Mouse (Mus musculus): Measurements from ENCODE around the gene Lrrn4cl. TPM values are rescaled to one million over a fixed set of nuclear protein-coding genes. Genes with fewer than 3 reads are reported as not detected.
"Not testable (repeated sequence)": the region's sequence is repeated elsewhere in the genome, so short reads cannot be mapped to it uniquely, and the experiment has no call there.

The Lrrn4cl gene
- polyA plus RNA-seq, 1 experiment from 2014 or later, result 0.51 TPM

DNA sequence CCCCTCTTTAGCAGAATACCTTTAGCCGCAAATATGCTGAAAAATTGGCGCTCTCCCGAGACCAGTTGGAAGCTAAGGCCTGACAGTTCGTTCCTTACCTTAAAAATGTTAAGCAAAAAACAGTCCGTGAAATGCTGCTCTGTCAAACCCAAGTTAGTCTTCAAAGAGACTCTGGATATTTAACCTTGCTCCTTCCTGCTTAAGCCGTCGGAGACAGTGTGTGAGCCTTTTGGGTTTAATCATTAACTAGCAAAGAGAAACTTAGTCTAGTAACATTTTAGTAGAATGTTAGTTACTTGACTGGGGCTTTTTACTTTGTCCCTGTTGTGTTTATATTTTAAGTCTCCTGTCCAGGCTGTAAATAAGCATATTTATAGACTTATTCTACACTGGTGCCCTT, 29.4 kb upstream of the Lrrn4cl start:
- H3K9me3 ChIP-seq, result no peaks in the 10 kb centered on the region
- no peak for DNase-seq (ENCODE audit: low spot score)
- H3K27me3 ChIP-seq (ENCODE audit: insufficient read depth, poor library complexity, severe bottlenecking), result no peaks in the 10 kb centered on the region
- H3K4me1 ChIP-seq, result peaks cover 29% of the 10 kb centered on the region
- WGBS, result 3% methylated on average over 7 of the region's 7 CpGs
- H3K27ac ChIP-seq, result peak overlapping the region; percentile 95
- H3K36me3 ChIP-seq, result peaks cover 50% of the 10 kb centered on the region
- peak overlapping the region; percentile 100 for H3K4me3 ChIP-seq

DNA sequence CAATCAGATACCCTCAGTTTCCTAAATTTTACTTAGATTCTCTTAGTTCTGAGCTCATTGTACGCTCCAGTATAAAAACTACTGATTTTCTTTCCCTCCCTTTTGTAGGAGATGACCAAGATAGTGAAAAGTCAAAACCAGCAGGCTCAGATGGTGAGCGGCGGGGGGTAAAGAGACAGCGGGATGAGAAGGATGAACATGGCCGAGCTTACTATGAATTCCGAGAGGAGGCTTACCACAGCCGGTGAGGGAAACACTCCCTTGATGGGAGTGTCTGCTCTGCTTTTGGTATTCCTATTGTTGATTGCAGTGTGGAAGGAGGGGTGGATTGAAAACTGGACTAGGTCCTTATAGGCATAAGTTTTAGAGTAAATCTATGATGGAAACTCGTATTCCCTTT, 27.9 kb upstream of the Lrrn4cl start:
- H3K27me3 ChIP-seq (ENCODE audit: insufficient read depth, poor library complexity, severe bottlenecking), result no peaks in the 10 kb centered on the region
- 75% methylated on average over 8 of the region's 8 CpGs for WGBS
- peaks cover 19% of the 10 kb centered on the region; the same call in 1 of the 2 replicates for H3K4me1 ChIP-seq
- H3K9me3 ChIP-seq, result no peaks in the 10 kb centered on the region
- H3K4me3 ChIP-seq, result peak overlapping the region; percentile 100
- no peak for DNase-seq (ENCODE audit: low spot score)
- H3K27ac ChIP-seq, result no peak overlapping the region
- peaks cover 56% of the 10 kb centered on the region for H3K36me3 ChIP-seq

- 93% methylated on average over 8 of the region's 8 CpGs for WGBS
These were observed 20.9 kb upstream of the Lrrn4cl start, which contains the start of gene AC129217.1 for GRCm38 (mm10) chr19:8829660-8830059. Gene AC129217.1 (plus strand): TSS chr19:8829773.

DNA sequence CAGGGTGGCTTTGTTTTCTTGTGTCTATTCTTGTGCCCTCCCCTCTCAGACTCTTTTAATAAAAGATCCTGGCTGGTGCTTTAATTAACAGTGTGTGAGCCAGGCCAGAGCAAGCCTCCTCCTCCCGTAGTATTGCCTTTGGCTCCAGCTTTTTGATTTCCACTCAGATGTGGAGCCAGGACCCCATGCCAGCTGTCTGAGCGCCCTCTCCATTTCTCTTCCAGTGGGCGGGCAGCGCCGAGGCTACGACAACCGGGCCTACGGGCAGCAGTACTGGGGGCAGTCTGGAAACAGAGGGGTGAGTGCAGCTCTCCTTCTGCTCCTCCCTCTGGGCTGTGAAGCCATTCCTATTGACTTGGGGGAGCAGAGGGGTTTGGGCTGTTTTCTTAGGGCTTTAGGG, 19.9 kb upstream of the Lrrn4cl start:
- Histone ChIP-seq H3K36me3 (peaks cover 100% of the 10 kb centered on the region), H3K27me3 (ENCODE audit: insufficient read depth, poor library complexity, severe bottlenecking) (no peaks in the 10 kb centered on the region), H3K27ac (no peak overlapping the region), H3K4me1 (no peaks in the 10 kb centered on the region), H3K4me3 (no peak overlapping the region), H3K9me3 (no peaks in the 10 kb centered on the region)
- no peak for DNase-seq (ENCODE audit: low spot score)
- WGBS, result 96% methylated on average over 8 of the region's 8 CpGs

More at GRCm38 (mm10) chr19:8829660-8830059, 20.9 kb upstream of the Lrrn4cl start, which contains the start of gene AC129217.1:
- H3K36me3 ChIP-seq, result peaks cover 100% of the 10 kb centered on the region
- H3K4me1 ChIP-seq, result no peaks in the 10 kb centered on the region
- H3K9me3 ChIP-seq, result no peaks in the 10 kb centered on the region
- H3K27me3 ChIP-seq (ENCODE audit: insufficient read depth, poor library complexity, severe bottlenecking), result no peaks in the 10 kb centered on the region
- no peak within 1 kb of the TSS for H3K27ac ChIP-seq
- DNase-seq (ENCODE audit: low spot score), result no peak
- no peak within 1 kb of the TSS for H3K4me3 ChIP-seq

- no peak for DNase-seq (ENCODE audit: low spot score)
- no peaks in the 10 kb centered on the region for H3K4me1 ChIP-seq
- H3K4me3 ChIP-seq, result no peak overlapping the region
- H3K27me3 ChIP-seq (ENCODE audit: insufficient read depth, poor library complexity, severe bottlenecking), result no peaks in the 10 kb centered on the region
- 89% methylated on average over 11 of the region's 11 CpGs for WGBS
- H3K9me3 ChIP-seq, result no peaks in the 10 kb centered on the region
- H3K27ac ChIP-seq, result no peak overlapping the region
- H3K36me3 ChIP-seq, result peaks cover 98% of the 10 kb centered on the region
These were observed 19.3 kb upstream of the Lrrn4cl start for GRCm38 (mm10) chr19:8831262-8831661.

DNA sequence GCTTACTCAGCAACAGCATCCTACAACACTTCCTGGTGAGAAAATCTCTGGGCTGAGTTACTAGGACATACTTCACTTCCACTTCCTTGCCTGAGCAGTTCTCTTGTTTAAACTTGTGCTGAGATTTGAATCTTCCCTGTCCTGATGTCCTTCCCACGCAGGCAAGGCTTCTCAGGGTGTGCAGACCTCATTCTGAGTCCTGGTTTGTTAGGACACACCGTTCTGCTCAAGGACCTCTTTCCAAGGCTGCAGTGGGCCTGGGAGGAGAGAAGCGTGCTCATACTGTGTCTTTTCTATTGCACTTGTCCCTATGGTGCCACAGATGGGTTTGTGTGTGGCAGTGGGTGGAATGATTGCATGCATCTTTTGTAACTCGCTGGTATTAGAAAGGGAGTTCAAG, 17.6 kb upstream of the Lrrn4cl start:
- 90% methylated on average over 4 of the region's 4 CpGs for WGBS
- no peak for DNase-seq (ENCODE audit: low spot score)

GRCm38 (mm10) chr19:8836327-8836726, 14.2 kb upstream of the Lrrn4cl start:
- DNase-seq (ENCODE audit: low spot score); H3K27ac ChIP-seq; H3K9me3 ChIP-seq; H3K27me3 ChIP-seq (ENCODE audit: insufficient read depth, poor library complexity, severe bottlenecking); H3K4me3 ChIP-seq: not testable (repeated sequence)
- peaks cover 41% of the 10 kb centered on the region for H3K4me1 ChIP-seq
- 94% methylated on average over 10 of the region's 10 CpGs for WGBS
- H3K36me3 ChIP-seq, result peaks cover 51% of the 10 kb centered on the region

More for the DNA sequence above, 17.6 kb upstream of the Lrrn4cl start:
- Histone ChIP-seq H3K9me3 (no peaks in the 10 kb centered on the region), H3K36me3 (peaks cover 82% of the 10 kb centered on the region), H3K27me3 (ENCODE audit: insufficient read depth, poor library complexity, severe bottlenecking) (no peaks in the 10 kb centered on the region), H3K27ac (no peak overlapping the region), H3K4me1 (peaks cover 8% of the 10 kb centered on the region; the same call in 1 of the 2 replicates), H3K4me3 (no peak overlapping the region)

DNA sequence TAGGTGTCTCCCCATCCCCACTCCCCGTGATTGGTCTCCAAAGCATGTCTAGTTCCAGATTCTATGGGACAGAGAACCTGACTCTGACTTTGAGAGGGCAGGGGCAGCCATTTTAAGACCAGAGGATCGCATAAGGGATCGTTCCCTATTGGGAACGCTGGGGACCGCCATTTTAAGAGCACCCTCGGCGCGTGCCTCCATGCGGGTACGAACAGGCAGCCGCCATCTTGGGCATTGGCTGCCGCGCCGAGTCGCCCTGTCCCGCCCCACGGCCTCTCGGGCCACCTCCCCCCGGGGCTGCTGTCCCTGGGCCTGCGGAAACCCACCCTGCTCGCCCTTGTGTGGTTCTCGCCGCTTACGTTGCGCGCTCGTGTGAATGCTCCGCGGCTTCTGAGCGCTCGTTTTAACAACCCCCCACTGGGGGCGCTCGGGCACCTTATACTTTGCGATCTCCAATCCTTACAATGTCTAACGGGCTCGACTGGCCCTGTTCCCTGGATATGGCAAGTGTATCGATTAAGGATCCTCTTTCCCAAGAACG, 13.2 kb upstream of the Lrrn4cl start, which contains the start of gene Bscl2:
Gene Bscl2 (plus strand): TSS at position 217 of the 541 bp plus-strand sequence.
- H3K4me1 ChIP-seq, result peaks cover 41% of the 10 kb centered on the region
- under 1% methylated on average over 38 of the region's 38 CpGs for WGBS
- no peaks in the 10 kb centered on the region for H3K9me3 ChIP-seq
- H3K36me3 ChIP-seq, result peaks cover 45% of the 10 kb centered on the region
- no peaks in the 10 kb centered on the region for H3K27me3 ChIP-seq (ENCODE audit: insufficient read depth, poor library complexity, severe bottlenecking)
- peak within 1 kb of the TSS; percentile 69 for H3K4me3 ChIP-seq
- peak; percentile 93 for DNase-seq (ENCODE audit: low spot score)
- H3K27ac ChIP-seq, result peak within 1 kb of the TSS; percentile 98

DNA sequence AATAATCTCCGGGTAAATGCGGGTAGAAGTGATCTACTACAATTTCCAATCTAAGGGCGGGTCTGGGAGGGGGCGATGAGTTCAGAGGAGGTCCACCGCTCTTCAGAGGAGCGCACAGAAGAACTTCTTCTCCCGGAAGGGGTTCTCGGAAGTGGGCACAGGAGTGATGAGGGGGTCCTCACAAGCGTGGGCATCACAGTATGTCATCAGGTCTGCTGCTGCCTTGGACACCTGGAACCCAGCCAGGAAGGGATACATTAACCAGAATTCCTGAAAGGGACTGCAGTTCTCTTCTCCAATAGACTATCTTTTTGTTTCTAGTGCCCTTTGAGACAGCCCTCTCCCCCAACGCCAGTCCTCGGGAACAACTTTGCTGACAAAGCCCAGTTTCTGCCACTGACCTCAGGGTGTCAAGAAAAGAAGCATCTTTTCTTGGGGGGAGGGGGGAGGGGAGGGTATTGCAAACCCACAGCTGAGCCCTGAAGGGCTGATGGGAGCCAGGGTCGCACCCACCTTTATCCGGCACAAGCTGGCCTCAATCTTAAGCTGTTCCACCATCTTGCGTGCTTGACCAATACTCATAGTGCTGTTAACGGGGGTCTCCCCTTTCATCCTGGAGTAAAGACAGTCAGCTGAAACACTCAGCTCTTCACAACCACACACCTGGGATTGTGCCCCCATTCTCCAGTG, 12.4 kb upstream of the Lrrn4cl start:
- peaks cover 44% of the 10 kb centered on the region for H3K36me3 ChIP-seq
- no peaks in the 10 kb centered on the region for H3K27me3 ChIP-seq (ENCODE audit: insufficient read depth, poor library complexity, severe bottlenecking)
- 24% methylated on average over 15 of the region's 15 CpGs for WGBS
- H3K4me1 ChIP-seq, result peaks cover 41% of the 10 kb centered on the region
- peak overlapping the region; percentile 98 for H3K27ac ChIP-seq
- H3K9me3 ChIP-seq, result no peaks in the 10 kb centered on the region
- DNase-seq (ENCODE audit: low spot score), result no peak
- H3K4me3 ChIP-seq, result peak overlapping the region; percentile 69

DNA sequence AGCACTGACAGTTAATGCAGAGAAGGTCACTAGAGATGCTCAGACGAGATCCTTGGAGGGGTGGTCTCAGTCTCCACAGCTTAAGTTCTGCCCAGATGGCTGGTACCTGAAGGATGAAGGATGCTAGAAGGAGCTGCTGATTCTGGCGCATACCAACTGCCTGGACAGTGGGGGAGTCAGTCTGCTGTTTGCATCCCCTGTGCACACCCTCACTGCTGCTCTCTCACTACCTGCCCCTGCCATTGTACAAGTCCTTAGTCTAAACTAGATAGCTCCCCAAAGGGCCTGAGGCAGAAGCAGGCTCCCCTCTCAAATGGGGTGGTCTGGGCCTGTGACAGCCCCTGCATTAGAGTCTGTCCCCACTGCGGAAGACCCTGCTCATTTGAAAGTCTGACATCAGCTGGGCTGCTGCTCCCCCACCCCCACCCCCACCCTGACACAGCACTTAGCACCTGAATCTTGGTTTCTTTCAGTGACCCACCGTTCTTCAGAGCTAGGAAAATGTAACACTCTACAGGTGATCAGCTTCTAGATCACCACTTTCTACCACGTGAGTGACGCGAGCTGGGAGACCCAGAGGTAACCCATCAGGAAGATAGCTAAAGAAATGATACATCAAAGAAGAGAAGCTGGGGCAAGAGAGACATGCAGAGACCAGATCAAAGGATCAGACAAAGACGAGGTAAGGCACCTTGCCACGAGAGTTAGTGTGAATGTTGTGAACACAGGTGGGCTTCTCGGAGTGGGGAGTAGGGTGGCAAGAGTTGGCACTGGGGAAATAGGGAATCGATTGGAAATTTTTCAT, 11.3 kb upstream of the Lrrn4cl start, which contains the start of gene Gng3:
Gene Gng3 (minus strand): TSS at position 92 of the 805 bp plus-strand sequence.
- Histone ChIP-seq H3K4me1 (peaks cover 41% of the 10 kb centered on the region), H3K27me3 (ENCODE audit: insufficient read depth, poor library complexity, severe bottlenecking) (no peaks in the 10 kb centered on the region), H3K4me3 (peak within 1 kb of the TSS; percentile 69), H3K9me3 (no peaks in the 10 kb centered on the region), H3K36me3 (peaks cover 33% of the 10 kb centered on the region), H3K27ac (peak within 1 kb of the TSS; percentile 98)
- no peak for DNase-seq (ENCODE audit: low spot score)
- WGBS, result 43% methylated on average over 11 of the region's 11 CpGs

GRCm38 (mm10) chr19:8839908-8840791, 10.4 kb upstream of the Lrrn4cl start:
- Histone ChIP-seq H3K4me1 (peaks cover 41% of the 10 kb centered on the region), H3K27me3 (ENCODE audit: insufficient read depth, poor library complexity, severe bottlenecking) (no peaks in the 10 kb centered on the region), H3K36me3 (peaks cover 24% of the 10 kb centered on the region), H3K4me3 (peak overlapping the region; percentile 60), H3K27ac (peak overlapping the region; percentile 85), H3K9me3 (no peaks in the 10 kb centered on the region)
- DNase-seq (ENCODE audit: low spot score), result peak; percentile 92
- 24% methylated on average over 29 of the region's 29 CpGs for WGBS

DNA sequence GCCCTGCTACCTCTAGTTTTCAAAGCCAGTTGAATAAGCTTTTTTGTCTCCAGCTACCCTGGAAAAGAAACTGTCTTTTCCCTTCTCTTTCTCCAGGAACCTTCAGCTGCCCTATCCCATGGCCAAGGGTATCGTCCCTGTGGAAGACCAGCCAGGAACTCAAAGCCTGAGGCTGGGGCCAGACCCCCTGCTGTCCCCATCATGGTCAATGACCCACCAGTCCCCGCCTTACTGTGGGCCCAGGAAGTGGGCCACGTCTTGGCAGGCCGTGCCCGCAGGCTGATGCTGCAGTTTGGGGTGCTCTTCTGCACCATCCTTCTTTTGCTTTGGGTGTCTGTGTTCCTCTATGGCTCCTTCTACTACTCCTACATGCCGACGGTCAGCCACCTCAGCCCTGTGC, 9.6 kb upstream of the Lrrn4cl start:
- WGBS, result 88% methylated on average over 7 of the region's 7 CpGs
- H3K27ac ChIP-seq, result peak overlapping the region; percentile 85; the same call in 1 of the 2 replicates
- H3K4me3 ChIP-seq, result peak overlapping the region; percentile 60

More for the DNA sequence above, 9.6 kb upstream of the Lrrn4cl start:
- Histone ChIP-seq H3K4me1 (peaks cover 41% of the 10 kb centered on the region), H3K36me3 (peaks cover 22% of the 10 kb centered on the region), H3K27me3 (ENCODE audit: insufficient read depth, poor library complexity, severe bottlenecking) (no peaks in the 10 kb centered on the region), H3K9me3 (no peaks in the 10 kb centered on the region)
- no peak for DNase-seq (ENCODE audit: low spot score)
